Mouse (Mus musculus) cerebellum, adult 9-11 months (tissue): Measurements from ENCODE around the gene Col8a1.
A peak's percentile ranks its signal among the peaks of the same experiment; 100 is the strongest.

Experiments
- DNase-seq: peaks from one replicate; pipeline ENCODE4 v3.0.0; 2022

The Col8a1 gene

GRCm38 (mm10) chr16:57671637-57672036 lies 82.9 kb downstream of the Col8a1 start:
- DNase-seq, result no peak

GRCm38 (mm10) chr16:57669348-57669747 lies 85.2 kb downstream of the Col8a1 start:
- DNase-seq, result no peak

GRCm38 (mm10) chr16:57662661-57663060 lies 91.9 kb downstream of the Col8a1 start:
- DNase-seq, result no peak

- DNase-seq, result no peak
Observed at GRCm38 (mm10) chr16:57649888-57650287, 104.6 kb downstream of the Col8a1 start.

- DNase-seq, result no peak
Observed at GRCm38 (mm10) chr16:57641346-57641885, 113.1 kb downstream of the Col8a1 start.

GRCm38 (mm10) chr16:57634766-57635165 lies 119.8 kb downstream of the Col8a1 start:
- DNase-seq, result no peak

- peak; percentile 29 for DNase-seq
Observed at GRCm38 (mm10) chr16:57634191-57634590, 120.3 kb downstream of the Col8a1 start.

GRCm38 (mm10) chr16:57611768-57612167 lies 142.8 kb downstream of the Col8a1 start:
- no peak for DNase-seq

- DNase-seq, result peak; percentile 74
Observed at GRCm38 (mm10) chr16:57606444-57607227, 147.9 kb downstream of the Col8a1 start, which contains the start of gene Cmss1. Gene Cmss1 (minus strand): TSS chr16:57606864.

GRCm38 (mm10) chr16:57601031-57601430 lies 153.5 kb downstream of the Col8a1 start:
- no peak for DNase-seq

- no peak for DNase-seq
Observed at GRCm38 (mm10) chr16:57597295-57597957, 157.1 kb downstream of the Col8a1 start.

- DNase-seq, result peak; percentile 9
Observed at GRCm38 (mm10) chr16:57593422-57594157, 160.9 kb downstream of the Col8a1 start.

- DNase-seq, result no peak
Observed at GRCm38 (mm10) chr16:57585201-57585600, 169.3 kb downstream of the Col8a1 start.

- DNase-seq, result no peak
Observed at GRCm38 (mm10) chr16:57582008-57582407, 172.5 kb downstream of the Col8a1 start.

GRCm38 (mm10) chr16:57580041-57580440 lies 174.5 kb downstream of the Col8a1 start:
- DNase-seq, result no peak

- DNase-seq, result no peak
Observed at GRCm38 (mm10) chr16:57577519-57577918, 177.0 kb downstream of the Col8a1 start.

- DNase-seq, result no peak
Observed at GRCm38 (mm10) chr16:57575764-57576388, 178.7 kb downstream of the Col8a1 start.
